Comparison of ENCODE assay signal across 10 mouse cellular contexts in the genomic region with DNA sequence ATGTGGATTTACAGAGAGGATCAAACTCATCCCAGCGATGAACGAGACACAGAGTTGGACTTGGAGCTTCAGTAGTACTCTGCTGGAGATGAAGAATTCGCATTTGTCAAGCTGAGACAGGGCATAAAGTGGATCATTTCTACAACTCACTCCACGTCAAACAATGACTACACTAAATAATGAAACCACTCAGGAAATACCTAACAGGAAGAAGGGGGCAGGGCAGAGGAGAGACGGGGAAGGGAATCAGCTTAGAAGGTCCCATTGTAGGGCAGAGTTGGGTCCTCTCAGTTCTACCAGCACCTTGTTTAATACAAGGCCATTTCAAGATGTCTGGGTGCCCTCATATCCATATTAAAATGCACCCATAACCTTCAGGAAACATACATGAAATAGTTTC. TPM values are rescaled to one million over a fixed set of nuclear protein-coding genes. Genes with fewer than 3 reads are reported as not detected.
DNase-seq lines count a peak whose midpoint lies in the region; ATAC-seq and TF ChIP-seq lines count a peak whose summit lies in the region.
"Had no signal": no experiment of that assay in that cellular context is flagged by ENCODE, and none has a peak within 500 bp of the region (broad histone marks: within the 10 kb centered on the region; RNA-seq: fewer than 3 reads in every experiment).

No protein-coding gene starts in this region.

- H3K27ac ChIP-seq in intestine, postnatal 0 days (ENCODE audit: low read depth, low read length): peak overlapping the region; percentile 78; the same call in 1 of the 2 replicates
- H3K27ac ChIP-seq: forebrain, embryonic 13.5 days; hindbrain, embryonic 15.5 days had no signal

- no peaks in the 10 kb centered on the region for H3K9me3 ChIP-seq in intestine, postnatal 0 days (ENCODE audit: control insufficient read depth)
- H3K9me3 ChIP-seq: forebrain, embryonic 13.5 days; hindbrain, embryonic 15.5 days had no signal

- intact Hi-C loops in heart, postnatal 25 days (cut with DNase I): loop anchor here (5.0 kb wide), 1 partner anchor 38 kb away; no protein-coding TSS in a partner anchor

- H3K36me3 ChIP-seq in intestine, postnatal 0 days (ENCODE audit: control insufficient read depth, insufficient read depth): peaks cover 3% of the 10 kb centered on the region; the same call in 1 of the 2 replicates
- H3K36me3 ChIP-seq: hindbrain, embryonic 15.5 days had no signal

- H3K4me3 ChIP-seq in intestine, postnatal 0 days (ENCODE audit: low read depth, low read length): no peak overlapping the region
- H3K4me3 ChIP-seq: forebrain, embryonic 13.5 days; hindbrain, embryonic 15.5 days had no signal

- H3K27me3 ChIP-seq in intestine, postnatal 0 days (replicated peaks; ENCODE audit: control insufficient read depth, insufficient read depth, low read length): no peaks in the 10 kb centered on the region
- H3K27me3 ChIP-seq: forebrain, embryonic 13.5 days; hindbrain, embryonic 15.5 days had no signal

- no peak overlapping the region for H3K9ac ChIP-seq in intestine, postnatal 0 days (ENCODE audit: low read depth, low read length)
- H3K9ac ChIP-seq: forebrain, embryonic 13.5 days; hindbrain, embryonic 15.5 days had no signal

- no peak for TF ChIP-seq CTCF in intestine, postnatal 0 days (IDR thresholded peaks at IDR 0.05; ENCODE audit: low read depth)

- WGBS in intestine, postnatal 0 days: 64% methylated on average over 5 of the region's 5 CpGs

- H3K4me1 ChIP-seq in intestine, postnatal 0 days (replicated peaks; ENCODE audit: control insufficient read depth, insufficient read depth, low read length): peaks cover 22% of the 10 kb centered on the region

- peak overlapping the region; percentile 10; the same call in 1 of the 2 replicates for H3K4me2 ChIP-seq in intestine, postnatal 0 days (replicated peaks; ENCODE audit: low read depth)
- H3K4me2 ChIP-seq: forebrain, embryonic 13.5 days; hindbrain, embryonic 15.5 days had no signal

- peak; percentile 41 for DNase-seq in heart, adult 8-10 months (ENCODE audit: low spot score)
- no peak for DNase-seq in heart, postnatal 25 days (ENCODE audit: low spot score)
- peak; percentile 60 for DNase-seq in naive thymus-derived CD4-positive, alpha-beta T cell, adult 2 months (ENCODE audit: low read depth)
- no peak for DNase-seq in ovary, postnatal 10 days (ENCODE audit: low spot score)
- no peak for DNase-seq in adrenal gland, adult 2 months

- peak; percentile 28 for ATAC-seq in CD4-positive, CD25-positive, alpha-beta regulatory T cell, adult 4 months
- ATAC-seq in intestine, postnatal 0 days: no peak
- ATAC-seq in frontal cortex, adult (ENCODE audit: low TSS enrichment): no peak
- ATAC-seq: forebrain, embryonic 13.5 days had no signal

RNA-seq across cellular contexts. Expression of a gene that starts 4.1 kb away (rescaled TPM):
- 1 to 10 TPM; 7.7 to 9.2 (median 8.2) TPM for total RNA-seq in heart, adult 8-10 months (2022)
- total RNA-seq in heart, postnatal 25 days (2021): 1 to 10 TPM; 8.9 to 9.9 TPM
- 100 to 1,000 TPM; 138 to 179 TPM for polyA plus RNA-seq in CD4-positive, CD25-positive, alpha-beta regulatory T cell, adult 4 months (2017; shearing (Covaris generic))
- polyA plus RNA-seq in intestine, postnatal 0 days (2015; fragmentation: Nextera tagmentation; extraction: Ambion mirVana): 16.2 and 18.9 TPM in 2 replicates
- 10 to 100 TPM; 14.6 to 19.4 TPM for total RNA-seq in adrenal gland, adult 2 months (2021)
- polyA plus RNA-seq in adrenal gland, adult 2 months (2012; rRNA removed): 3.2 and 3.9 TPM in 2 replicates

RNA-seq across cellular contexts. Expression of a gene that starts 30.5 kb away (rescaled TPM):
- total RNA-seq in heart, adult 8-10 months (2022): 100 to 1,000 TPM; 151 to 173 (median 164) TPM
- 100 to 1,000 TPM; 180 to 195 TPM for total RNA-seq in heart, postnatal 25 days (2021)
- polyA plus RNA-seq in CD4-positive, CD25-positive, alpha-beta regulatory T cell, adult 4 months (2017; shearing (Covaris generic)): 100 to 1,000 TPM; 155 to 182 TPM
- polyA plus RNA-seq in intestine, postnatal 0 days (2015; fragmentation: Nextera tagmentation; extraction: Ambion mirVana): 712 and 778 TPM in 2 replicates
- total RNA-seq in adrenal gland, adult 2 months (2021): 100 to 1,000 TPM; 252 to 306 TPM
- 3.9 and 6.2 TPM in 2 replicates for polyA plus RNA-seq in adrenal gland, adult 2 months (2012; rRNA removed)

RNA-seq across cellular contexts. Expression of a gene that starts 59.9 kb away (rescaled TPM):
- 10 to 100 TPM; 22.8 to 26.6 (median 23.5) TPM for total RNA-seq in heart, adult 8-10 months (2022)
- 10 to 100 TPM; 21.2 to 22.5 TPM for total RNA-seq in heart, postnatal 25 days (2021)
- polyA plus RNA-seq in CD4-positive, CD25-positive, alpha-beta regulatory T cell, adult 4 months (2017; shearing (Covaris generic)): 1 to 10 TPM; 3.0 to 5.8 TPM
- 14.9 and 17.2 TPM in 2 replicates for polyA plus RNA-seq in intestine, postnatal 0 days (2015; fragmentation: Nextera tagmentation; extraction: Ambion mirVana)
- 10 to 100 TPM; 15.7 to 19.1 TPM for total RNA-seq in adrenal gland, adult 2 months (2021)
- polyA plus RNA-seq in adrenal gland, adult 2 months (2012; rRNA removed): 23.6 and 32.2 TPM in 2 replicates

Comparison
In these comparisons a context has a peak if more than half of its experiments do, and no peak if none do; other contexts are left out.
1. DNase-seq: peak in heart, adult 8-10 months (single experiment) and naive thymus-derived CD4-positive, alpha-beta T cell, adult 2 months (single experiment); none in heart, postnatal 25 days (single experiment), ovary, postnatal 10 days (single experiment) and adrenal gland, adult 2 months (single experiment).